Mouse (Mus musculus): ENCODE data around the gene Adh1. TPM values are rescaled to one million over a fixed set of nuclear protein-coding genes. Genes with fewer than 3 reads are reported as not detected.

Gene Adh1
- polyA plus RNA-seq, 2 experiments: 3.8 to 8.4 TPM

DNA sequence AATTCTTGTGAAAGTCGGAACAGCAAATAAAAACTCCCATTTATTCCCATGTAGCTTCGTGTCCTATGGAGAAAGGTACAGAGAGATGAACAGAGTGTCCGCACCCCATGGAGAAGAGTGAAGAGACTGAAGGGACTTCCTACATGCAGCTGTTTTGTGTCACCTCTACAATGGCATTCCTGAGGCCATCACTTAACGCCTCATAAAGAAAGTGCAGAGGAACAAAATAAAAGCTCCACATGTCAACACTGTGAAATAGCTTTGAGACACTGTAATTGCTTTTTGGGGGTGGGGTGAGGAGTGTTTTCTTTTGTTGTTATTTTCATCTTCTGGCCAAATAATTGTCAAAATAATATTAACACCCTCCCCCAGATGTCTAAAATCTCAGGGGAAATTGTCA, 41.9 kb downstream of the Adh1 start:
- no peak for DNase-seq (ENCODE audit: low read depth in 3 of 3, low spot score in 3 of 3)
- no peak overlapping the region for H3K9ac ChIP-seq (replicated peaks)

DNA sequence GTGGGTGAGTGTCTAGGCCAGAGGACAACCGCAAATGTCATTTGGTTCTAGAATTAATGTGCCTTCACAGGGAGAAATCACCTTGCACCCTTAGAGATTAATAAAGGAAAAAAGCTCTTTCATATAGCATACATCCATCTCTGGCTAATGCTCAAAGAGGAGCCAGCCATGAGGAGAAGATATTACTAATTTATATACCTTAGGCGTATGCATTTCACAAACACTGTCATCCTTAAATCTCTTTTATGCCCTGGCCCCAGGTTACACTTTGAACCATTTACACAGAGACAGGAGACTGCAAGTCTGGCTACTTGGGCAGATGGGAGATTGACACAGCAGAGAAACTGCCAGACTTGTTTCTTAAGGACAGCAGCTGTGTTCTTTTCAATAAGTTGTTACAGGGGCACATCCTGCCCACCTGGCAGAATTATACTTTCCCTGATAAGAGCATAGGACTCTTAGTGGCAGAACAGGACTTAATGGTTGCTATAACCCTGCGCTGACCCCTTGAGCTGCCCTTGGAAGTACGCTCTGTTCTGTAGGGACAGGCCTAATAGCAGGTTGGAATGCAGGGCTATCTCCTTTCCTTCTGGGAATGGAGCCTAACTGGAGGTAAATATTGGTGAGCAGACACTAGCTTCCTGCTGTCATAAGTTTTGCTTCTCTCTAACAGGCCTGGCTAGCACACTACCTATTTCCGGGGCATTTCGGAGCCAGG, 43.1 kb downstream of the Adh1 start:
- Histone ChIP-seq H3K36me3 (replicated peaks; ENCODE audit: control insufficient read depth, insufficient read depth, low read depth) (no peaks in the 10 kb centered on the region), H3K9me3 (ENCODE audit: control insufficient read depth, low read length) (no peaks in the 10 kb centered on the region), H3K9ac (replicated peaks) (no peak overlapping the region), H3K27ac (no peak overlapping the region), H3K4me3 (ENCODE audit: insufficient read depth in 1 of 2, low read depth in 2 of 2, low read length in 2 of 2) (no peak overlapping the region), H3K4me1 (replicated peaks; ENCODE audit: control insufficient read depth in 2 of 2, insufficient read depth in 2 of 2, low read length in 1 of 2) (peaks cover 0 to 10% of the 10 kb centered on the region in 2 experiments; a peak in 2 of 4 replicates), H3K27me3 (ENCODE audit: control insufficient read depth, insufficient read depth, low read length) (no peaks in the 10 kb centered on the region), H3K4me2 (ENCODE audit: low read depth) (no peak overlapping the region)
- DNase-seq (ENCODE audit: low read depth in 3 of 3, low spot score in 3 of 3): no peak
- WGBS (ENCODE audit: insufficient replicate concordance): 69% methylated on average over 6 of the region's 6 CpGs
- no peak for ATAC-seq (ENCODE audit: insufficient read depth)
- TF ChIP-seq CTCF (IDR thresholded peaks at IDR 0.05; ENCODE audit: low read depth) (no peak), EP300 (IDR thresholded peaks at IDR 0.05; ENCODE audit: low read depth) (no peak)

More for the DNA sequence above, 41.9 kb downstream of the Adh1 start:
- ATAC-seq (ENCODE audit: insufficient read depth): no peak
- no peaks in the 10 kb centered on the region for H3K27me3 ChIP-seq (ENCODE audit: control insufficient read depth, insufficient read depth, low read length)
- H3K27ac ChIP-seq: no peak overlapping the region
- no peak overlapping the region for H3K4me2 ChIP-seq (ENCODE audit: low read depth)
- TF ChIP-seq CTCF (IDR thresholded peaks at IDR 0.05; ENCODE audit: low read depth) (no peak), EP300 (IDR thresholded peaks at IDR 0.05; ENCODE audit: low read depth) (no peak)
- no peaks in the 10 kb centered on the region for H3K36me3 ChIP-seq (replicated peaks; ENCODE audit: control insufficient read depth, insufficient read depth, low read depth)
- H3K4me3 ChIP-seq (ENCODE audit: insufficient read depth in 1 of 2, low read depth in 2 of 2, low read length in 2 of 2): no peak overlapping the region
- H3K9me3 ChIP-seq (ENCODE audit: control insufficient read depth, low read length): no peaks in the 10 kb centered on the region
- WGBS (ENCODE audit: insufficient replicate concordance): 65% methylated on average over 4 of the region's 4 CpGs
- peaks cover 0 to 10% of the 10 kb centered on the region in 2 experiments; a peak in 2 of 4 replicates for H3K4me1 ChIP-seq (replicated peaks; ENCODE audit: control insufficient read depth in 2 of 2, insufficient read depth in 2 of 2, low read length in 1 of 2)

DNA sequence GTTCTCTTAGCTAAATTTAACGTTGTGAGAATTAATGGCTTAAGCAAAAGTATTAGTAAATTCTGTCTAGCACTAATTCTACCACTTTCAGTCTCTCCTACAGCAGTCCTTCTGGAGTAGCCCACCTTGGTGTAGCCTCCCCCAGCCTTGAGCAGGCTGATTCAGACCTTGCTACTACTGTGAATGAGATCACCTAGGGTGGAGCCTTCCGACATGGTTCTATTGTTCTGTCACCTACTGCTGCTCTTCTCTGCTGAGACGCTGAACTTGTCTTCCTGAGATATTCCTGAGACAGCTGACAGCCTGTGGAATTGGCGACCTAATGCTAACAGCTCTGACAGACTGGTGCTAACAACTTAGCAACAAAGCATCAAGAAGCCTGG, 43.7 kb downstream of the Adh1 start:
- no peak for ATAC-seq (ENCODE audit: insufficient read depth)
- Histone ChIP-seq H3K27ac (no peak overlapping the region), H3K36me3 (replicated peaks; ENCODE audit: control insufficient read depth, insufficient read depth, low read depth) (no peaks in the 10 kb centered on the region)

DNA sequence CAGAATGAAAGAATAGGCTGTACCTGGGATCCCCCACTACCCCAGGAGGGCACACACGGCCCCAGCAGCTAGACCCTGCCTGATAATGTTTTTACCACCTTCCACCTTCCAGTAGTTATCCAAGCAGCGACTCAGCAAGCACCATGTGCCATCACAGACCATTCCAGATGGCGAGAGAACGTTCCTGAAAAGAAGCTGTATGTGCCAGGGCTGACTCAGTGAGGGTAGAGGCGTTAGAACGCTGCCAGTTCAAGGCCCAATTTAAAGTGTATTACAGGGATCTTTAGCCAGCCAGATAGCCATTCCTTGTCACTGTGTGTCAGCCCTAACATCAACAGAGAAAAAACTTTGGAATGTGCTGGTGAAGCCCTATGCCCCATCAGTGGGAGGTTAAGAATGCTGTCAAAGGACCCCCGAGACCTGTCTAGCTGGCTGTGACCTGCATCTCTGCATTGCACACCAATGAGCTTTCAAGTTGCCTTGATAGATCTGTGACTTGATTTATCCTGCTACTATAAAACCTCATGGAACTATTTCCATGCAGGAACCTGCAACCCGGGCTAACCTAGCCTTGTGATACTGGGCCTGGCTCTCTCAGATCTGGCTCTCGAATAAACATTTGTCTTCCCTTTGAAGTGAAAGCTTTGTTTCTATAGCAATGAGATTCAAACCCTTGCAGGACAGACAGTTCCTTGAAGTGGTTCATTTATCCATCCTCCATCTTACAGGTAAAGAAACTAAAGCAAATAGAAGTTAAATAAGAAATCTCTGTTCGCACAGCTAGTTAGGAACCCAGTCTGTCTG, 44.9 kb downstream of the Adh1 start:
- Histone ChIP-seq H3K27ac (no peak overlapping the region), H3K27me3 (ENCODE audit: control insufficient read depth, insufficient read depth, low read length) (no peaks in the 10 kb centered on the region), H3K4me3 (ENCODE audit: insufficient read depth in 1 of 2, low read depth in 2 of 2, low read length in 2 of 2) (no peak overlapping the region), H3K4me1 (replicated peaks; ENCODE audit: control insufficient read depth in 2 of 2, insufficient read depth in 2 of 2, low read length in 1 of 2) (peaks cover 0 to 10% of the 10 kb centered on the region in 2 experiments; a peak in 2 of 4 replicates), H3K9ac (replicated peaks) (no peak overlapping the region), H3K36me3 (replicated peaks; ENCODE audit: control insufficient read depth, insufficient read depth, low read depth) (no peaks in the 10 kb centered on the region), H3K9me3 (ENCODE audit: control insufficient read depth, low read length) (no peaks in the 10 kb centered on the region), H3K4me2 (ENCODE audit: low read depth) (no peak overlapping the region)
- no peak for ATAC-seq (ENCODE audit: insufficient read depth)
- TF ChIP-seq CTCF (IDR thresholded peaks at IDR 0.05; ENCODE audit: low read depth) (no peak), EP300 (IDR thresholded peaks at IDR 0.05; ENCODE audit: low read depth) (no peak)
- DNase-seq (ENCODE audit: low read depth in 3 of 3, low spot score in 3 of 3): no peak
- 50% methylated on average over 10 of the region's 10 CpGs for WGBS (ENCODE audit: insufficient replicate concordance)

More for the DNA sequence above, 43.7 kb downstream of the Adh1 start:
- H3K9ac ChIP-seq (replicated peaks): no peak overlapping the region
- WGBS (ENCODE audit: insufficient replicate concordance): 46% methylated on average over 4 of the region's 4 CpGs
- H3K4me2 ChIP-seq (ENCODE audit: low read depth): no peak overlapping the region
- no peak for TF ChIP-seq CTCF (IDR thresholded peaks at IDR 0.05; ENCODE audit: low read depth)
- no peak for TF ChIP-seq EP300 (IDR thresholded peaks at IDR 0.05; ENCODE audit: low read depth)
- DNase-seq (ENCODE audit: low read depth in 3 of 3, low spot score in 3 of 3): no peak
- H3K9me3 ChIP-seq (ENCODE audit: control insufficient read depth, low read length): no peaks in the 10 kb centered on the region
- peaks cover 0 to 10% of the 10 kb centered on the region in 2 experiments; a peak in 2 of 4 replicates for H3K4me1 ChIP-seq (replicated peaks; ENCODE audit: control insufficient read depth in 2 of 2, insufficient read depth in 2 of 2, low read length in 1 of 2)
- no peak overlapping the region for H3K4me3 ChIP-seq (ENCODE audit: insufficient read depth in 1 of 2, low read depth in 2 of 2, low read length in 2 of 2)
- no peaks in the 10 kb centered on the region for H3K27me3 ChIP-seq (ENCODE audit: control insufficient read depth, insufficient read depth, low read length)

DNA sequence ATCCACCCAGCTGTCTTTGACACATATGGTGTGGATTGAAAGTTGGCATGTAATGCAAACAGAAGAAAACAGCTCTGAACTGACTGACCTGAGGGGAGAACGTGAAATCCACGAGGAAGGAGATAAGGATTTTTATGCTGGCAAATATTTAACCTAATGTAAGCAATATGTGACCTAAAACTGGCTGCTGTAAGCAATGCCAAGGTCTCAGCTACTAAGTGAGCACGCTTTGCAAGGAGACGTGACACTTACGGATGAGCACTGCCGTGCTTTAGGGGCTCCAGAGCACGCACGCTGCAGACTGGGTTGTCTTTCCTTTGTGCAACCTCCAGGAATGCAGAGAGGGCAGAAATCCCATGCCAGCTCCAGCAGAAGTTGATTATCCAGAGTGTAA, 45.5 kb downstream of the Adh1 start:
- no peaks in the 10 kb centered on the region for H3K36me3 ChIP-seq (replicated peaks; ENCODE audit: control insufficient read depth, insufficient read depth, low read depth)
- H3K4me3 ChIP-seq (ENCODE audit: insufficient read depth in 1 of 2, low read depth in 2 of 2, low read length in 2 of 2): no peak overlapping the region
- TF ChIP-seq EP300 (IDR thresholded peaks at IDR 0.05; ENCODE audit: low read depth): no peak
- TF ChIP-seq CTCF (IDR thresholded peaks at IDR 0.05; ENCODE audit: low read depth): no peak
- H3K9ac ChIP-seq (replicated peaks): no peak overlapping the region
- no peaks in the 10 kb centered on the region for H3K27me3 ChIP-seq (ENCODE audit: control insufficient read depth, insufficient read depth, low read length)
- H3K4me2 ChIP-seq (ENCODE audit: low read depth): 0 out of 2 replicates have a peak overlapping the region, but pooled peaks have one; percentile 6
- no peak for ATAC-seq (ENCODE audit: insufficient read depth)
- no peak overlapping the region for H3K27ac ChIP-seq
- peak in 1 of 3 experiments; percentile 1 for DNase-seq (ENCODE audit: low read depth in 3 of 3, low spot score in 3 of 3)
- H3K9me3 ChIP-seq (ENCODE audit: control insufficient read depth, low read length): no peaks in the 10 kb centered on the region
- 52% methylated on average over 8 of the region's 8 CpGs for WGBS (ENCODE audit: insufficient replicate concordance)
- H3K4me1 ChIP-seq (replicated peaks; ENCODE audit: control insufficient read depth in 2 of 2, insufficient read depth in 2 of 2, low read length in 1 of 2): peaks cover 0 to 10% of the 10 kb centered on the region in 2 experiments; a peak in 2 of 4 replicates

All from liver, embryonic 14.5 days (tissue).